Mouse (Mus musculus) heart, postnatal 0 days (tissue): ENCODE measurements at regions not wholly inside any gene's neighbourhood (a gene's known extent, or its start where the extent isn't known, plus 50 kb on each side); places are given as distances from the start of the nearest gene placed in this dataset.

ENCODE experiments used
- ATAC-seq: fragments of 200-750 bp; cut with Nextera tagmentation; 2 replicates; pipeline ENCODE4 v1.8.0; 2017; ENCODE audit warnings: low read depth, moderate number of reproducible peaks, moderate library complexity; ENCODE audit not compliant: insufficient read depth
- DNase-seq: peaks from one replicate; pipeline ENCODE4 v3.0.0-alpha.2; 2016; ENCODE audit warnings: low spot score
- H3K27ac ChIP-seq: fragments of 300-500 bp; sonication (generic); 2 replicates; pipeline ENCODE4 v1.5.1; 2014; ENCODE audit warnings: low read depth, mild to moderate bottlenecking
- H3K27me3 ChIP-seq: fragments of 300-500 bp; sonication (generic); 2 replicates; pipeline ENCODE4 v1.6.1; 2014; ENCODE audit warnings: low read length, mixed read lengths; ENCODE audit not compliant: control insufficient read depth, insufficient read depth
- H3K36me3 ChIP-seq: fragments of 300-500 bp; sonication (generic); replicated peaks from 2 replicates; pipeline ENCODE4 v1.6.1; 2014; ENCODE audit warnings: low read length, mixed read lengths; ENCODE audit not compliant: control insufficient read depth, insufficient read depth
- H3K4me1 ChIP-seq: fragments of 300-500 bp; sonication (generic); 2 replicates; pipeline ENCODE4 v1.6.1; 2014; ENCODE audit warnings: antibody characterized with exemption; ENCODE audit not compliant: control insufficient read depth, insufficient read depth
- H3K4me2 ChIP-seq: fragments of 300-500 bp; sonication (generic); 2 replicates; pipeline ENCODE4 v1.6.1; 2014; ENCODE audit warnings: low read depth, mild to moderate bottlenecking, low read length, moderate library complexity
- H3K4me3 ChIP-seq: fragments of 300-500 bp; sonication (generic); 2 replicates; pipeline ENCODE4 v1.5.1; 2014; ENCODE audit warnings: low read depth, low read length
- H3K9ac ChIP-seq: fragments of 300-500 bp; sonication (generic); replicated peaks from 2 replicates; pipeline ENCODE4 v1.6.1; 2014; ENCODE audit warnings: low read depth, low read length, mixed read lengths
- H3K9me3 ChIP-seq: fragments of 300-500 bp; sonication (generic); replicated peaks from 2 replicates; pipeline ENCODE4 v1.6.1; 2016; ENCODE audit warnings: low read length; ENCODE audit not compliant: control insufficient read depth
- CTCF ChIP-seq: IDR thresholded peaks from 2 replicates; pipeline ENCODE4 v1.5.1; 2016; ENCODE audit warnings: antibody characterized with exemption, control low read depth, low read depth
- EP300 ChIP-seq: IDR thresholded peaks from 2 replicates; pipeline ENCODE4 v1.6.1; 2016; ENCODE audit warnings: antibody characterized with exemption, low read depth
- WGBS: fragments of 180-500 bp; shearing (Covaris S2); extraction: QIAGEN DNeasy Blood & Tissue Kit; methylation state at CpG from one replicate; pipeline ENCODE4 v1.1.7; 2014; 5-methylcytosine and 5-hydroxymethylcytosine counted together

DNA sequence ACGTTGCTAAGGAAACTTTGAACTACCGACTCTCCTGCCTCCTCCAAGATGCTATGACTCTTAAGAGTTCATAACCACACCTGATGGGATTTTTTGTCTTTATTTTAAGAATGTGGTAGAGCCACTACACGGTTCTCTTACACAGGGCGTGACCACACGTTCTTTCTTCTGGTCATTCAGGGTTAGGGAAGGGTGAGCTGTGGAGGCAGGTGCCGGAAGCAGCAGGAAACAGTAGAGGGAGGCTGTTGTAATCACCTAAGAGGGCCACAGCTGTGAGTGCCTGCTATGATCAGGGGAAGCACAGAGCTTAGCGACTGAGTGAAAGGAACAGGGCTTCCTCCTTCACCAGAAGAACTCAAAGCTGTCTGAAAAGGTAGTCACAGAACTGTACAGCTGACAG, 50.6 kb upstream of the Larp1 start:
- ATAC-seq, result no peak
- H3K9ac ChIP-seq, result no peak overlapping the region
- no peak overlapping the region for H3K27ac ChIP-seq
- no peak overlapping the region for H3K4me3 ChIP-seq
- DNase-seq, result no peak
- no peaks in the 10 kb centered on the region for H3K9me3 ChIP-seq
- H3K27me3 ChIP-seq, result no peaks in the 10 kb centered on the region
- TF ChIP-seq EP300 (no peak), CTCF (no peak)
- WGBS, result 70% methylated on average over 7 of the region's 7 CpGs
- H3K4me1 ChIP-seq, result 0 out of 2 replicates have a peak, but pooled peaks cover 3% of the 10 kb centered on the region
- H3K36me3 ChIP-seq, result no peaks in the 10 kb centered on the region
- H3K4me2 ChIP-seq, result no peak overlapping the region

DNA sequence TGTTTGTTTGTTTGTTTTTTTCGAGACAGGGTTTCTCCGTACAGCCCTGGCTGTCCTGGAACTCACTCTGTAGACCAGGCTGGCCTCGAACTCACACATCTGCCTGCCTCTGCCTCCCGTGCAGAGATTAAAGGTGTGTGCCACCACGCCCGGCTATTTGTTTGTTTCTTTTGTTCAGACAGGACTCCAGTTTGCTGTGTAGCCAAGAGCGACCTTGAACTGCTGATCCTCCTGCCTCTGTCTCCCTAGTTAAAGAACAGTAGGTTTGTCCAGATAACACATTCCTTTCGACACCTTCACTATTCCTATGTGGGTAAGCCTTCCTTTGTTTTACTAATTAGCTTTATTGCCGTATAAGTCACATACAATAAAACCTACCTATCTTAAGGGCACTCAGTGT, 52.0 kb upstream of the Larp1 start:
- Histone ChIP-seq H3K36me3 (no peaks in the 10 kb centered on the region), H3K9me3 (no peaks in the 10 kb centered on the region), H3K4me2 (no peak overlapping the region), H3K9ac (no peak overlapping the region), H3K4me1 (no peaks in the 10 kb centered on the region), H3K27ac (no peak overlapping the region), H3K4me3 (no peak overlapping the region), H3K27me3 (no peaks in the 10 kb centered on the region)
- ATAC-seq, result no peak
- 85% methylated on average over 9 of the region's 9 CpGs for whole genome bisulfite sequencing
- DNase-seq, result no peak
- TF ChIP-seq CTCF (no peak), EP300 (no peak)

GRCm38 (mm10) chr11:57956076-57956475, 52.8 kb upstream of the Larp1 start:
- no peaks in the 10 kb centered on the region for H3K36me3 ChIP-seq
- H3K4me1 ChIP-seq, result no peaks in the 10 kb centered on the region
- no peak for ATAC-seq
- H3K9me3 ChIP-seq, result no peaks in the 10 kb centered on the region
- TF ChIP-seq EP300 (no peak), CTCF (no peak)
- no peak for DNase-seq
- H3K27me3 ChIP-seq, result no peaks in the 10 kb centered on the region
- WGBS, result 72% methylated on average over 2 of the region's 2 CpGs
- no peak overlapping the region for H3K4me2 ChIP-seq
- no peak overlapping the region for H3K4me3 ChIP-seq
- H3K27ac ChIP-seq, result no peak overlapping the region
- H3K9ac ChIP-seq, result no peak overlapping the region

- Histone ChIP-seq H3K9me3 (no peaks in the 10 kb centered on the region), H3K4me2 (no peak overlapping the region), H3K9ac (no peak overlapping the region), H3K27ac (no peak overlapping the region), H3K4me3 (no peak overlapping the region), H3K4me1 (no peaks in the 10 kb centered on the region), H3K27me3 (no peaks in the 10 kb centered on the region), H3K36me3 (no peaks in the 10 kb centered on the region)
- DNase-seq, result no peak
- WGBS, result 93% methylated on average over 7 of the region's 7 CpGs
- no peak for TF ChIP-seq EP300
- TF ChIP-seq CTCF, result no peak
- no peak for ATAC-seq
Measured at GRCm38 (mm10) chr11:57955476-57955875, 53.4 kb upstream of the Larp1 start.

DNA sequence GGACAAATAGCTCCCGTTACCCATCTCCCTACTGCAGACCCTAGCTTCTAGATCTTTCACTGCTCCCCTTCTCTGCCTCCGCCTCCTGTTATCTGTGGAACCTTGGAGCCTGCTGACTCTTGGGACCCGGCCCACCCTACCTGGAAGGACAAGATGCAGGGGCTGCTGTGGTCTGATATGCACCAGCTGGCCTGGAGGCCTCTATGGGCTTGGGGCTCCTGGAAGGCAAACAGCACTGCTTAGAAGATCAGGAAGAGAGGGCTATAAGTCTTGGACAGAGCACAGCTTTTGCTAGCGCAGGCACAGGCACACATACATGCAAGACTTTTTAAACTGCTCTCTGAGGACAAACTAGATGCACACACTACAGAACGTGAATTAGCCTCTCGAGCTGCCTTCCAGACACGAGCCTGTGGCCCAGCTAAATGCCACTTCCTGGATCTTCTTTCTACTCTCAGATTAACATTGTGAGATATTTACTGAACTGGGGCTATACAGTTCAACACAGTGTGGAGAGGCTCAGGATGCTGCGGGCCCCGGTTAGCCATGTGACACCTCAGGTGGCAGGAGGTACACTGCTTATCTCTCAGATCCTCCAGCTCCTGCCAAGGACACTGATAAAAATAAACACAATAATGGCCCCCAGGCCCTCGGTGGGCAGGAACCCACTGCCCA, 54.2 kb upstream of the Larp1 start:
- H3K4me2 ChIP-seq, result no peak overlapping the region

GRCm38 (mm10) chr11:57953694-57954093, 55.2 kb upstream of the Larp1 start:
- no peak for DNase-seq
- Histone ChIP-seq H3K9me3 (no peaks in the 10 kb centered on the region), H3K4me1 (no peaks in the 10 kb centered on the region), H3K4me2 (no peak overlapping the region), H3K4me3 (no peak overlapping the region), H3K9ac (no peak overlapping the region), H3K36me3 (no peaks in the 10 kb centered on the region), H3K27me3 (no peaks in the 10 kb centered on the region), H3K27ac (no peak overlapping the region)
- no peak for TF ChIP-seq CTCF
- no peak for TF ChIP-seq EP300
- no peak for ATAC-seq
- 63% methylated on average over 7 of the region's 7 CpGs for WGBS

More for the DNA sequence above, 54.2 kb upstream of the Larp1 start:
- DNase-seq (no peak), ATAC-seq (no peak)
- TF ChIP-seq CTCF (no peak), EP300 (no peak)
- Histone ChIP-seq H3K9ac (no peak overlapping the region), H3K27me3 (no peaks in the 10 kb centered on the region), H3K9me3 (no peaks in the 10 kb centered on the region), H3K4me3 (no peak overlapping the region), H3K4me1 (no peaks in the 10 kb centered on the region), H3K36me3 (no peaks in the 10 kb centered on the region), H3K27ac (no peak overlapping the region)
- WGBS, result 57% methylated on average over 10 of the region's 10 CpGs
